Mouse (Mus musculus) ES-Bruce4 (cell line): Measurements from ENCODE around the gene Ssbp4.

Experiments used
- CTCF ChIP-seq: IDR thresholded peaks from one replicate; pipeline ENCODE4 v1.8.1; 2011; ENCODE audit warnings: low read depth, low read length
- POLR2A ChIP-seq: IDR thresholded peaks from one replicate; pipeline ENCODE4 v1.8.1; 2011; ENCODE audit warnings: low read length; ENCODE audit not compliant: insufficient read depth

DNA sequence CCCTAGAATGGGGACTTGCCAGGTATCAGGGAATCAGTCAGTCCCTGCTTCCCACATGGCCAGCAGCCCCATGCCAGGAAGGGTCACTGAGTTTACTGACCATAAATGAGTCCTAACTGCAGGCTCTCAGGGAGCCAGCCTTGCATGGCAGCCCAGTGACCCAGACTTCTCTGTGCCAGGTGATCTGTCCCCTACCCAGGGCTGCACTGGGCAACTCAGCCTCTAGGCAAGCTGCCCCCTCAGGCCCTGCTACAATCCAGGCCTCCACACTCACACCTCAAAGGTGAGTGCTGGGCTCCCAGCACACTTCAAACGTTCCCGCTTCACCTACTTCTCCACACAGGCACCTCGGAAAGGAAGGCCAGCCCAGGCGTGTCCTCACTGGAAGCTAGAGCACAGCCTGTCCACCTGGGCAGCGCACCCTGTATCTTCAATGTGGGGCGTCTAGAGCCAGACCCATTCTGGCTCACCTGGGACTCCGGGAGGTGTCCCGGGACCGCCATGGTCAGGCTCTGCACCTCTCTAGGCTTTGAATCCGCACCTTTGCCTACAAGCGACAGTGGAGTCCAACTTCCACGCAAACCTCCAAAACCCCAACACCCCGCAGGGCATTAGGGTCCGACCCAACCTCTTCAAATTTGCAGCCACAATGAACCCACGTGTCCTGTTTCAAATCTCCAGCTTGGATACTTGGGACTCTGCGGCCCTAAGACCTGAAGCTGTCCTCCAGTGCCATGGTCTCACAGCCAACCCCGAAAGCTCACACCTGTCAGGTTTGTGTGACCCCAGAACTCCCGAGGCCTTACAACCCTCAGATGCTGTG, 1.7 kb downstream of the Ssbp4 start:
- TF ChIP-seq POLR2A, result no peak
- no peak for TF ChIP-seq CTCF
